Comparison of ENCODE assay signal across 20 mouse cellular contexts in the genomic region with DNA sequence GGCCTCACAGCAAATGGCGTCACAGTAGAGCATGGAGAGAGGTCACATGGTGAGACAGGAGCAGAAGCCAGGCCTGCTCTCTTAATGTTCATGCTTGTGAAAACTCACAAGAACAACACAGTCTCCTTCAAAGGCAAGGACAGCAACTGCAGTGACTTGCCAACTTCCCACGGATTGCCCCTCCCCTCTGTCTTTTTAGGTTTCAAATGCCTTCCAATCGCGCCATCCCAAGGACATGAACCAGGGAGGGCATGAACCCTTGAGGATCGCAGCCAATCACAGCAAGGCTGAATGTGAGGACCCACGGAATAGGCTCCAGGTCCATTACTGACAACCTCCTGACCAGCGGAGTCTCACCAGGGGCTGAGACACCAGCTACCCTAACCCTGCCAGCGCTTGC. TPM values are rescaled to one million over a fixed set of nuclear protein-coding genes. Genes with fewer than 3 reads are reported as not detected.
DNase-seq lines count a peak whose midpoint lies in the region; ATAC-seq and TF ChIP-seq lines count a peak whose summit lies in the region.
"Had no signal": no experiment of that assay in that cellular context is flagged by ENCODE, and none has a peak within 500 bp of the region (broad histone marks: within the 10 kb centered on the region; RNA-seq: fewer than 3 reads in every experiment).

No protein-coding gene starts in this region.

- H3K36me3 ChIP-seq in heart, postnatal 0 days (replicated peaks; ENCODE audit: control insufficient read depth, insufficient read depth, low read length) = no peaks in the 10 kb centered on the region
- no peaks in the 10 kb centered on the region for H3K36me3 ChIP-seq in lung, postnatal 0 days (ENCODE audit: insufficient read depth, low read length)
- no peaks in the 10 kb centered on the region for H3K36me3 ChIP-seq in stomach, embryonic 16.5 days (ENCODE audit: control insufficient read depth, insufficient read depth, low read length)
- H3K36me3 ChIP-seq: embryonic facial prominence, embryonic 15.5 days; forebrain, embryonic 12.5 days; liver, embryonic 13.5 days; midbrain, embryonic 13.5 days had no signal

- H3K4me3 ChIP-seq in heart, postnatal 0 days (ENCODE audit: low read depth, low read length) = no peak overlapping the region
- no peak overlapping the region for H3K4me3 ChIP-seq in lung, postnatal 0 days (ENCODE audit: low read depth, low read length)
- H3K4me3 ChIP-seq in stomach, embryonic 16.5 days (replicated peaks; ENCODE audit: low read length) = no peak overlapping the region
- H3K4me3 ChIP-seq: embryonic facial prominence, embryonic 15.5 days; forebrain, embryonic 12.5 days; liver, embryonic 13.5 days; midbrain, embryonic 13.5 days; myocyte had no signal

- H3K9ac ChIP-seq in heart, postnatal 0 days (replicated peaks; ENCODE audit: low read depth, low read length) = no peak overlapping the region
- no peak overlapping the region for H3K9ac ChIP-seq in lung, postnatal 0 days (replicated peaks; ENCODE audit: low read depth)
- no peak overlapping the region for H3K9ac ChIP-seq in stomach, embryonic 16.5 days (ENCODE audit: low read length)
- H3K9ac ChIP-seq: embryonic facial prominence, embryonic 15.5 days; forebrain, embryonic 12.5 days; liver, embryonic 13.5 days; midbrain, embryonic 13.5 days had no signal

- TF ChIP-seq CTCF in heart, postnatal 0 days (IDR thresholded peaks at IDR 0.05; ENCODE audit: low read depth) = no peak
- no peak for TF ChIP-seq CTCF in lung, postnatal 0 days (IDR thresholded peaks at IDR 0.05)

- H3K9me3 ChIP-seq in heart, postnatal 0 days (replicated peaks; ENCODE audit: control insufficient read depth, low read length) = 0 out of 2 replicates have a peak, but pooled peaks cover 6% of the 10 kb centered on the region
- no peaks in the 10 kb centered on the region for H3K9me3 ChIP-seq in lung, postnatal 0 days (ENCODE audit: low read length)
- no peaks in the 10 kb centered on the region for H3K9me3 ChIP-seq in stomach, embryonic 16.5 days (replicated peaks; ENCODE audit: control insufficient read depth, low read length)
- H3K9me3 ChIP-seq: embryonic facial prominence, embryonic 15.5 days; forebrain, embryonic 12.5 days; liver, embryonic 13.5 days; midbrain, embryonic 13.5 days had no signal

- 51% methylated on average over 8 of the region's 8 CpGs for WGBS in heart, postnatal 0 days
- 41% methylated on average over 8 of the region's 8 CpGs for WGBS in lung, postnatal 0 days
- 59% methylated on average over 8 of the region's 8 CpGs for WGBS in stomach, embryonic 16.5 days

- H3K4me2 ChIP-seq in heart, postnatal 0 days (ENCODE audit: low read depth, low read length) = no peak overlapping the region
- no peak overlapping the region for H3K4me2 ChIP-seq in lung, postnatal 0 days (replicated peaks; ENCODE audit: low read depth, low read length)
- H3K4me2 ChIP-seq in stomach, embryonic 16.5 days (ENCODE audit: low read depth, low read length) = no peak overlapping the region
- H3K4me2 ChIP-seq: embryonic facial prominence, embryonic 15.5 days; forebrain, embryonic 12.5 days; liver, embryonic 13.5 days; midbrain, embryonic 13.5 days had no signal

- DNase-seq in heart, postnatal 0 days (ENCODE audit: low spot score) = no peak
- DNase-seq in heart, adult 9 months (ENCODE audit: low spot score in 2 of 2) = no peak
- no peak for DNase-seq in lung, postnatal 0 days (ENCODE audit: low spot score)
- no peak for DNase-seq in lung, postnatal 14 days
- DNase-seq in adrenal gland, postnatal 14 days = peak; percentile 73
- DNase-seq in cerebellum, adult 11 months = no peak
- DNase-seq: cerebellum, adult 11-12 months; kidney, adult 11 months; kidney, postnatal 14 days; left cerebral cortex, postnatal 4 days; liver, embryonic 13.5 days; thymus, adult 2 months had no signal

- TF ChIP-seq EP300 in heart, postnatal 0 days (IDR thresholded peaks at IDR 0.05; ENCODE audit: low read depth) = no peak
- TF ChIP-seq EP300 in lung, postnatal 0 days (IDR thresholded peaks at IDR 0.05) = no peak

- H3K27ac ChIP-seq in heart, postnatal 0 days (ENCODE audit: low read depth) = 0 out of 2 replicates have a peak overlapping the region, but pooled peaks have one; percentile 55
- peak overlapping the region; percentile 82 for H3K27ac ChIP-seq in lung, postnatal 0 days (ENCODE audit: low read length)
- H3K27ac ChIP-seq in stomach, embryonic 16.5 days (ENCODE audit: low read length) = no peak overlapping the region
- H3K27ac ChIP-seq: embryonic facial prominence, embryonic 15.5 days; forebrain, embryonic 12.5 days; liver, embryonic 13.5 days; midbrain, embryonic 13.5 days had no signal

- ATAC-seq in heart, postnatal 0 days (ENCODE audit: insufficient read depth, low read depth) = no peak
- no peak for ATAC-seq in lung, postnatal 0 days
- ATAC-seq in stomach, embryonic 16.5 days (ENCODE audit: insufficient read depth, low FRiP score) = 0 out of 2 replicates have a peak, but pooled peaks have one; percentile 15
- ATAC-seq: CD4-positive, CD25-positive, alpha-beta regulatory T cell, adult 4 months; midbrain, embryonic 13.5 days had no signal

- no peaks in the 10 kb centered on the region for H3K27me3 ChIP-seq in heart, postnatal 0 days (ENCODE audit: control insufficient read depth, insufficient read depth, low read length)
- no peaks in the 10 kb centered on the region for H3K27me3 ChIP-seq in lung, postnatal 0 days (replicated peaks; ENCODE audit: insufficient read depth, low read length)
- no peaks in the 10 kb centered on the region for H3K27me3 ChIP-seq in stomach, embryonic 16.5 days (ENCODE audit: control insufficient read depth, insufficient read depth, low read length)
- H3K27me3 ChIP-seq: embryonic facial prominence, embryonic 15.5 days; forebrain, embryonic 12.5 days; liver, embryonic 13.5 days; midbrain, embryonic 13.5 days had no signal

- H3K4me1 ChIP-seq in heart, postnatal 0 days (ENCODE audit: control insufficient read depth, insufficient read depth) = peaks cover 10% of the 10 kb centered on the region; the same call in 1 of the 2 replicates
- H3K4me1 ChIP-seq in lung, postnatal 0 days (ENCODE audit: insufficient read depth, low read depth, low read length) = peaks cover 4% of the 10 kb centered on the region; the same call in 1 of the 2 replicates
- H3K4me1 ChIP-seq in stomach, embryonic 16.5 days (ENCODE audit: control insufficient read depth, insufficient read depth, low read length) = 0 out of 2 replicates have a peak, but pooled peaks cover 4% of the 10 kb centered on the region
- H3K4me1 ChIP-seq: embryonic facial prominence, embryonic 15.5 days; liver, embryonic 13.5 days had no signal

RNA-seq across cellular contexts. Expression of a gene that starts 31.5 kb away (rescaled TPM):
- 0.46 and 2.3 TPM in 2 replicates for total RNA-seq in heart, postnatal 0 days (2014; rRNA removed; ENCODE audit: low replicate concordance)
- 0.95 and 1.0 TPM in 2 replicates for polyA plus RNA-seq in heart, postnatal 0 days (2015; fragmentation: Nextera tagmentation; extraction: Ambion mirVana)
- 9.2 TPM in 2 replicates for polyA plus RNA-seq in lung, postnatal 0 days (2015; fragmentation: Nextera tagmentation; extraction: Ambion mirVana)
- total RNA-seq in adrenal gland, postnatal 14 days (2021) = 3.1 and 3.2 TPM in 2 replicates
- polyA plus RNA-seq in stomach, embryonic 16.5 days (2015; fragmentation: Nextera tagmentation; extraction: Ambion mirVana) = 10.3 and 11.9 TPM in 2 replicates
- total RNA-seq: granulocyte monocyte progenitor cell, adult 5-6 weeks; MEL had no signal
- polyA plus RNA-seq: myocyte had no signal
